Mouse (Mus musculus): ENCODE results near the gene Gm16440. TPM values are rescaled to one million over a fixed set of nuclear protein-coding genes. Genes with fewer than 3 reads are reported as not detected.
"Not testable (repeated sequence)": the region's sequence is repeated elsewhere in the genome, so short reads cannot be mapped to it uniquely, and the experiment has no call there.

The Gm16440 gene
- not detected for total RNA-seq (2021)
- long read RNA-seq, result 0 reads

DNA sequence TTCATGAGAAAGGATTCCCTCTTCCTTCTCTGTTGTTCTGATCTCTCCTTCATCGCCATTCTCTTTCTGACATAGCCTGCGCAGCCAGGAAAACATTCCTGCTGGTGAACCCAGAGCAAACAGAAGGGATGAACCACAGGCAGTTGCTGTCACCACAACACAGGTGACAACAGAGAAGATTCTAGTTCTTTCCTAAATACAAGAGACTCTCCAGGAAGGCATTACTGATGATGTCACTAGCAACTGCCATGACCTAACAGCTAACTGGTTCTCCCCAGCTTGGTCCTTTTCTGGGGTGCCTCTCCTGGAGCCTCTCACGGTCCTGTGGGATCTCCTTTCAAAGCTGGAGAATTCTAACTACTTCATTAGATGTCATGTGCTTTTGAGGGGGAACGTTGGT lies at the start of gene Gm16440:
Gm16440 (minus strand) TSS at position 101 of the 400 bp plus-strand sequence.
- not testable (repeated sequence) for DNase-seq (ENCODE audit: low spot score in 2 of 2)

DNA sequence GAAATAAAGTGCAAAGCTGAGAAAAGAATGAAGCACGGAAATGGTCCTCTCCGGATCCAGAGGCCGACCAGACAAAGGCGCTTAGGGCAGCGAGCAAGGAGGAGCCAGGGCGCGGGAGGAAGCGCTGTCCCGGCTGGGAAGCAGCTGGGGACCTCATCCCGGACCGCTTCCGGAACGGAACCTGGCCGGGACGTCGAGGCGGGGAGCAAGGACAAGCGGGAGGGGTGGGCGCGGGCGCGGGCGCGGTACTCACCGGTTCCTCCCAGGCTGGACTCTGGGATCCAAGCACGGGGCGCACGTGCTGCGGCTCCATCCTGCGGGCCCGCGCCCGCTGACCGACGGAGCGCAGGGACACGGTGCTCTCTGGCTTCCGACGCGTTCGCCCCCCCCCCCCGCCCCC lies 36.6 kb upstream of the Gm16440 start:
- DNase-seq (ENCODE audit: low spot score in 2 of 2), result peak in 1 of 2 experiments; percentile 8

DNA sequence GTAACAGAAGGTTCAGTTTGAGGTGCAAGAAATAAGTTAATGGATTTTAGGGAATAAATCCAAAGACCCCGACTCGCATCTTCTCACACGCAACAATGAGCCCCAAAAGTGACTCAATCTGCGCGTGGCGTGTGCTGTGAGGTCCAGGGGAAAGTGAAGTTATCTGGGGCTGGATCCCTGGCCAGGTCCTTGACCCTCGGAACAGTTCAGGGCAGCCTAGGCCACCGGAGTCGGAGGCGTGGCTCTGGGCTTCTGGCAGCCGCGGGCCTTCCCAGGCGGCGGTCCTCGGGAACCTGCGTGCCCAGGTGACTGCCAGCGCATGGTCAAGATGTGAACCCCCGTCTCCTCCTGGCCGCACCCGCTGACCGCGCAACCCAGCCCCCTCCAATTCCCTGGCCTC lies 36.2 kb upstream of the Gm16440 start:
- not testable (repeated sequence) for DNase-seq (ENCODE audit: low spot score in 2 of 2)

DNA sequence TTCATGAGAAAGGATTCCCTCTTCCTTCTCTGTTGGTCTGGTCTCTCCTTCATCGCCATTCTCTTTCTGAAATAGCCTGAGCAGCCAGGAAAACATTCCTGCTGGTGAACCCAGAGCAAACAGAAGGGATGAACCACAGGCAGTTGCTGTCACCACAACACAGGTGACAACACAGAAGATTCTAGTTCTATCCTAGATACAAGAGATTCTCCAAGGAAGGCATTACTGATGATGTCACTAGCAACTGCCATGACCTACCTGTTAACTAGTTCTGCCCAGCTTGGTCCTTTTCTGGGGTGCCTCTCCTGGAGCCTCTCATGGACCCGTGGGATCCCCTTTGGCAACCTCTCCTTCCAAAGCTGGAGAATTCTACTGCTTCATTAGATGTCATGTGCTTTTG lies 22.3 kb upstream of the Gm16440 start, which contains the start of gene Gm3591:
Gm3591 (minus strand) TSS at position 101 of the 400 bp plus-strand sequence.
- DNase-seq (ENCODE audit: low spot score in 2 of 2), result not testable (repeated sequence)

DNA sequence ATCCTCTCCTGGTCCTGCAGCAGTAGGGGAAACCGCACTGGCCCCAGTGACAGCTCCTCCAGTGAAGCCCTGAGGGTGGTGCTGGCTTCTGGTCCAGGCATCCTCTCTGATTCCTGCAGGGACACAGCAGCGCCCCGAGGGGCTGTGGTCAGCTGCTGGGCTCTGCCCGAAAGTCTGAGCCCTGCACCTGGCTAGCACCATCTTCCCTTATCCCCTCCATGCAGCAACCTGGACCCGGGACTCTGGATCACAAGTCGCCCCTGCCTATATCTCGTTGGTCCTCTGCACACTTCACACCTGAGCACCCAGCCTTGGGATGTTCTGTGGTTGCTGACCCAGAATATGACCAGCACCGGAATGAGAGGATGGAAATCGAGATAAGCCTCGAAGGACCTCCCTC lies 46.5 kb downstream of the Gm16440 start, which contains the start of gene Gm3618:
Gm3618 (minus strand) TSS at position 101 of the 400 bp plus-strand sequence.
- not testable (repeated sequence) for DNase-seq (ENCODE audit: low spot score in 2 of 2)

Other genes starting within 250 kb of the Gm16440 start
- gene Gm21560, start 171.0 kb downstream of the Gm16440 start, total RNA-seq (2021), result 1 to 10 TPM; 1.2 TPM
- gene Gm3411, start 103.1 kb downstream of the Gm16440 start, total RNA-seq (2021), result 1 to 10 TPM; 2.2 to 2.5 TPM
- not detected for gene Gm21103, start 85.5 kb downstream of the Gm16440 start, total RNA-seq (2021)
- gene Gm3618, start 46.6 kb downstream of the Gm16440 start, total RNA-seq (2021), result not detected
- gene Gm3591, start 22.2 kb upstream of the Gm16440 start, total RNA-seq (2021), result under 1 TPM in 1 of 2 experiments, not detected in 1; 0.57 TPM
- gene Gm3594, start 54.3 kb upstream of the Gm16440 start, total RNA-seq (2021), result not detected
- gene Gm8356, start 147.0 kb upstream of the Gm16440 start, total RNA-seq (2021), result not detected
- gene Gm3629, start 200.3 kb upstream of the Gm16440 start, total RNA-seq (2021), result under 1 TPM; 0.41 to 0.62 TPM
- gene Gm3460, start 232.1 kb upstream of the Gm16440 start, total RNA-seq (2021), result not detected

All from layer of hippocampus, adult 18-20 months (tissue).